Mouse (Mus musculus) Muller cell, postnatal 12 days (primary cell): ENCODE measurements around the gene Nup205.
"Not testable (repeated sequence)": the region's sequence is repeated elsewhere in the genome, so short reads cannot be mapped to it uniquely, and the experiment has no call there.

Experiments used
- DNase-seq: peaks from one replicate; pipeline ENCODE4 v3.0.0-alpha.2; 2015; ENCODE audit errors: inconsistent ontology term

Gene Nup205

DNA sequence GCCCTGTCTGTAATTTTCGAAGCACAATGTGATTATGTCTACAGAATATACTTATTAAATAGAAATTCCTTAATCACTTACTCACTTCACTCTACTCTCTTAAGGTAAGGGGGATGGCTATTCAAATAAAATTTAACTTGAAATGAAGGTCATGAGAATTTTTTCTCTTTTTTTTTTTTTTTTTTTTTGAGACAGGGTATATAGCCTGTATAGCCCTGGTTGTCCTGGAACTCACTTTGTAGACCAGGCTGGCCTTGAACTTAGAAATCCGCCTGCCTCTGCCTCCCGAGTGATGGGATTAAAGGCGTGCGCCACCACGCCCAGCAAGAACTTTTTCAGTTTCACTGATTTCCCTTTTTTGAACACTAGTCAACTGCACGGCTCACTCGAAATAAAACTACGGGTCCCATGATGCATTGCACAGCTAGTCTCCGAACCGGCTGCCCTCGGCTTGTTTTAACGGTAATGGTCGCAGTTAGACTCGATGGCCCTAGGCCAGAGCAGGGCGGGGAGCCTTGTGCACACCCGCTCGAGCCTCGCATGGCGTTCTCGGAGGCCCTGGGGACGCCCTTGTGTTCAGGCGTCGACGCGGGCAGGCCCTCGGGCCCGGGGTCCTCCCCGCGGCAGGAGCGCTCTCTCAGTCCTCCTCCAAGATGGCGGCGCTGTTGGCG, at the start of gene Nup205:
Nup205 (plus strand) TSS at position 443 of the 671 bp plus-strand sequence.
- peak; percentile 92 for DNase-seq

DNA sequence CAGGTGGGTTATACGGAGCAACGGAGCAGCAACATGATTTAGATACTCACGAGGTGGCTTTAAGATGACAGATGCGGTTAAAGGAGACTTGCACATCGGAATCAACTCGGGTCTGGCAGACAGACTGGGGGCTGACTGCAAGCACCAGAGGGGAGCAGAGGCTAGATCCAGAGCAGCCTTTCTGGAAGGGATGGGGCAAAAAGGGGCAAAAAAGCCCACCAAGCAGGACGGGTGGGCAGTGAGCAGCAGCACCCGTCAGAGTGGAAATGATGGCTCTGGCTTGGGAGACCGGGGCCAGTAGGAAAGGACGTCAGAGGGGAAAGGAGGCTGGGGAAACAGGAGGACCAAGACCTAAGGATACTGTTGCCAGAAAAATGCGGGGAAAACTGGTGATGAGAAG, 44.4 kb upstream of the Nup205 start:
- DNase-seq = peak; percentile 22

DNA sequence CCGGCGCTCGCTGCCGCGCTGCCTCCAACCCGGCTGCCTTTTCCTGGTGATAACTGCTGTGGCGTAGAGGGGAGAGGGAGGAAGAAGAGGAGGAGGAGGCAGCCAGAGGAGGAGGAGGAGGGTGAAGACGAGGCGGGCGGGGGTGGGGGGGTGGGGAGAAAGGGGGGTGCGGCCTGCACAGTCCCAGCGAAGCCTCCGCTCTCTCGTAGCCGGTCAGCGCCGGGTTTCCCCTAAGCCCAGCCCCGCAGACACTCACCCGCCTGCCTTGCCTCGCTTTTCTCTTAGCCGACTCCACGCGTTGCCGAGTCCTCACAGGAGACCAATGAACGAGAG, 44.0 kb upstream of the Nup205 start:
- DNase-seq = no peak

DNA sequence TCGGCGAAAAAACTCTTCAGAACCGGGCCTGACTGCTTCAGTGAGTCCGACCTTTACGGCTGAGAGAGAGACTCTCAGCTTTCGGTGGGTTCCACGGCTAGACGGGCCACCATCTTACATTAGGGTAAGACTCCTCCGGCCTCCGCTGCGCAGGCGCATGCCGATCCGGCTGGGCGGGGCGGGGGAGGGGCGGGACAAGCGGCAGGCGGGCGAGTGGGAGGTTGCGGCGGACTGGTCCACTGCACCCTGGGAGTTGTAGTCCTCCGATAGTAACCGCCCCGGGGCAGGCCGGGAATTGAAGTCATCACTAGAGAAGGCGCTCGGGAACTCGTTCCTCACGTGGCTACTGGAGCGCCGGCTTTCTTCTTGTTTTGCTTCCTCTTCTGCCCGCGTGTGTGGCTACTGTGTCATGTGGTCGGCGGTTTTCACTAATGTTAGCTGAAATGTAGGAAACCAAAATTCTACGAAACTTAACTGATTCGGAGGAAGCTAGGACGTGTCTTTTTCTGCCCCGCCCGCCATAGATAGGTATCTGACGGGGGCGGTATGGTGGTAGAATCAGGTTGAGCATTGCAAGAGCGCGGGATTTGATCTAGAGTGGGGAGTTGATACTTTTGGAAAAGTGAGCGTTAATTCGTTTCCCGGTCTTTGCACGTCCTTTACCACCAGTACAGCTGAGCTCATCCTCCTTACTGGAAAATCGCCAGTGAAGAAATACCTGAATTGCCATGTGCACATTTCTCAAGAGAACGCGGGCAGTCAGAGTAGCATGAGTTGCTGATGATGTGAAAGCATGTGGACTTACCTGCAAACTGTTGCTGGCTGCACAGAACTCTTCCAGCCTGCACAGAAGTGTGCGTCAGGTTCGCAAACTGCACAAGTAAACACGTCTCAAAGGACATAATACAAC, 43.4 kb upstream of the Nup205 start, which contains the start of gene Cnot4:
Cnot4 (minus strand) TSS at position 146 of the 910 bp plus-strand sequence.
- peak; percentile 99 for DNase-seq

DNA sequence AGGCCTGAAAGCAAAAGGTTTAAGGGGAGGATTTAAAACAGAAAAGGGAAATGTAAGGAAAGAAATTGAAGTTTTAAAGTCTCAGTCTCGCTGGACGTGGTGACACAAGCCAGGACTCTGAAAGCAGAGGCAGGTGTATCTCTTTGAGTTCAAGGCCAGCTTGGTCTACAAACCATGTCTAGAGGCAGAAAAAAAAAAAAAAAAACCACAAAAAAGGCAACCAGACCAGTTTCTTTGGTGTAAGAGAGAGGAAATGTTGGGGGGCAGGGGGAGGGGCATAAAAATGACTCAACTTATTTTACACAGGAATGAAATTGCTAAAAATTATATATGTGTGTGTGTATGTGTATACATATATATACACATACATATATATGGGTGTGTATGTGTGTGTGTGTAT, 42.4 kb upstream of the Nup205 start:
- no peak for DNase-seq

DNA sequence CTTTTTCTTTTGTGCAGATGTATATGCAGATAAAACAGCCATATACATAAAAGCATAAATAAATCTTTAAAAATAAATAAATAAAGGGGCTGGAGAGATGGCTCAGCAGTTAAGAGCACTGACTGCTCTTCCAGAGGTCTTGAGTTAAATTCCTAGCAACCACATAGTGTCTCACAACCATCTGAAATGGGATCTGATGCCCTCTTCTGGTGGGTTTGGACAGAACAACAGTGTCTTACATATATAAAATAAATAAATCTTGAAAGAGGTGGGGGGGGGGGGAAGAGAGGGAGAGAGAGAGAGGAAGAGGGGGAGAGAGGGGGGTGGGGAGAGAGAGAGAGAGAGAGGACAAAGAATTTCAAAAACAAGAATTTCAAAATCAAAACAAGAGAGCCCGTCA, 36.9 kb upstream of the Nup205 start:
- no peak for DNase-seq

DNA sequence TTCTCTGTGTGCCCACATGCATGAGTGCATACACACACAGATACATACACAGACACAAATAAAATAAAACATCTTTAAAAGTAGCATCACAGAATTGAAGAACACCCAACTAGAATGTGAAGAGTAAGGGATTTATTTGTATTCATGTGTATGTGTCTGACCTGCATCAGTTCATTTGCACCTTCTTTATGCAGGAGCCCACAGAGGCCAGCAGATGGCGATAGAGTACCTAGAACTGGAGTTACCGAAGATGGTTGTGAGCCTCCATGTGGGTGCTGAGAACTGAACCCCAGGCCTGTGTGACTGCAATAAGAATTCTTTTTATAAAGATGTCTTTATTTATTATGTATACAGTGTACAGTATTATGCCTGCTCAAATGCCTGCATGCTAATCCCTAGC, 31.7 kb upstream of the Nup205 start:
- no peak for DNase-seq

DNA sequence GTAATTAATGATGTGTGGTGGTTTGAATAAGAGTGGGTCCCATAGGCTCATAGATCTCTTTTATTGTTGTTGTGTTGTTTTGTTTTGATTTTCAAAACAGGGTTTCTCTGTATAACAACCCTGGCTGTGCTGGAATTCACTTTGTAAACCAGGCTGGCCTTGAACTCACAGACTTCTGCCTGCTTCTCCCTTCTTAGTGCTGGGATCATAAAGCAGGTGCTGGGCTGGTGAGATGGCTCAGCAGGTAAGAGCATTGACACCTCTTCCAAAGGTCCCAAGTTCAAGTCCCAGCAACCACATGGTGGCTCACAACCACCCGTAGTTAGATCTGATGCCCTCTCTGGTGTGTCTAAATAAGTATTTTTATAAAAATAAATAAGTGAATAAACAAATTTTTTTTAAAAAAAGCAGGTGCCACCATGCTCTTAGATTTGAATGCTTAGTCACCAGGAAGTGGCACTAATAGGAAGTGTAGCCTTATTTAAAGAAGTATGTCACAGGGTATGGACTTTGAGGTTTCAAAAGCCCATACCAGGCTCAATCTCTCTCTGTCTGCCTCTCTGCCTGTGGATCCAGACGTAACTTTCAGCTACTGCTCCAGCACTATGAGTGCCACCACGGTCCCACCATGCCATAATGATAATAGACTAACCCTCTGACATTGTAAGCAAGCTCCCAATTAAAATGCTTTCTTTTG, 29.3 kb upstream of the Nup205 start:
- no peak for DNase-seq

DNA sequence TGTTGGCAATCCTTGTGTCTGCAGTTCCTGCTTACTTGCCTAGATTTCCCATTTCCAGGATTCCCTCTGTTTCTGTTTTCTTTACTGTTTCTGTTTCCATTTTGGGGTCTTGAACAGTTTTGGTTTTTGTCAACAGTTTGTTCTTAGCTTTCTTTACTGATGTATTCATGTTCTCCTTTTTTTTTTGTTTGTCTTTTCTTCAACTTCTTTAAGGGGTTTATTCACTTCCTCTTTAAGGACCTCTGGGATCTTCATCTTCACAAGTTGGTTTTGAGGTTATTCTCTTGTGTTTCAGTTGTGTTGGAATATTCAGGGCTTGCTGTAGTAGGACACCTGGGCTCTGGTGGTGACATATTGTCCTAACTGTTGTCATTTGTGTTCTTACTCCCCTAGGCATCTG, 22.7 kb upstream of the Nup205 start:
- no peak for DNase-seq

DNA sequence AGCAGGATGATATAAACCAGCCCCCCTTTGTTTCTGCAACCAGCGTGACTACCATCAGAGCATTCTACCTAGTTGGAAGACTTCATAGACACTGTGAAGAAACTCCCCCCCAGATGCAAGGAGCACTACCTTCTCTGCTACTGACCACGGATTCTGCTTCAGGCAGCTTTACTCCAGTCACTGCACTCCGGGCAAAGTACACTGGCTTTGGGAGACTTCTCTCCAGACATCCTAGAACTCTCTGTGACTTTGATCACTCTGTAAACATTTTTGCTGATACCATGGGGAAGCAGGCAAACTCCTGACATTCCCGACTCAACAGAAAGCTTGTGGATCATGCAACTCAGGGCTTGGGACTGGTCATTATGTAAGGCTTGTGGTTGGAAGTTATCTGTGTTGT, 8.0 kb upstream of the Nup205 start:
- DNase-seq = no peak

DNA sequence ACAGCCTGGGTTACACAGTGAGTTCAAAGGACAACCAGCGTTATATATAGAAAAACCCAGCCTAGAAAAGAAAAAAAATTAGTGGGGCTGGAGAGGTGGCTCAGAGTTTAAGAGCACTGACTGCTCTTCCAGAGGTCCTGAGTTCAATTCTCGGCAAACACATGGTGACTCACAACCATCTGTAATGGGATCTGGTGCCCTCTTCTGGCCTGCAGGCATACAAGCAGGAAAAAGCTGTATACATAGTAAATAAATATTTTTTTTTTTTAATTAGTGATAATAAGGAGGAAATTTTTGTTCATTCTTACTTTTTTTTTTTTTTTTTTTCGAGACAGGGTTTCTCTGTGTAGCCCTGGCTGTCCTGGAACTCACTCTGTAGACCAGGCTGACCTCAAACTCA, 5.2 kb upstream of the Nup205 start:
- not testable (repeated sequence) for DNase-seq

DNA sequence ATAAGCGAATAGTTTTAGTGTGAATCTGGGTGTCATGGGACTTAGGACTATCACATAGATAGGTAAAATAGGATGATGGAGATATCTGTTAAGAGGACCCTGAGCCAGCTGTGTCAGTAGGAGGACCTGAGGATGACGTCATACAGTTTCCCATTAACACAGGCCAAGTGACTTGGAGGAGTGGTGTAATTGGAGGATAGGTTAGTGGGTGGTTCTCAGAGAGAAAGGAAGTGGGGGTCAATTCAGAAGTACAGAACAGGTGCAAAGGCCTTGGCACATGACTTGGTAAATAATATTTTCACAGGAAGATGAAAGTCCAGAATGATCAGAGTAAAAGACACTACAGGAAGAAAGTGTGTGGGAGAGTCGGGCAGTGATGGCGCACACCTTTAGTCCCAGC, 4.0 kb upstream of the Nup205 start:
- no peak for DNase-seq

DNA sequence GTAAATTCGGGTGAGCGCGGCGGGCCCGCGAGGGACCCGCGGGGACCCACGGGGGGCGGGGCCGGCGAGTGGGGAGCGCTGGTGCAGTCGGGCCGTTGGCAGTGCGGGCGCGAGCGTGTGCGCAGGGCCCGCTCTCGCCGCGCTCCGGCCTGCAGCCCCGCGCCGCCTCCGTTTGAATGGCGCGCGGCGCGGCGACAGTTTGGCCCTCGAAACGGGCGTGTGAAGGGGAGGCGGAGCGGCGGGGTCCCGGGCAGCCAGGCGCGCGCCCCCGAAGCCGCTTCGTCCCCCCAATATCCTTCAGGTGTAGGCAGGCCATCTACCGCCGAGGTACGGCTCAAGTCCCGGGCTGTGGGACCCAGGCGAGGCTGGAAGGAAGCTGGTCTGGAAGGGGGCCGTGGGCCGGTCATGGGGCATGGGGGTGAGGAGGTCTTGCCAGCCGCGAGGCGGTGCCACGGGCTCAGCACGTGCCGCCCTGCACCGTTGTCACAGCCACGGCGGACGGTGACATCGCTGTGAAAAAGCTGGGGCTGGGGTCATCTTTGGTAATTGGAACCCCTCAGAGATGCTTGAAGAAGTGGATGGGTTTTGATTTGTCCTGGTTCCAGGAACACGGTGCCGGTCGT, 540 bp downstream of the Nup205 start:
- DNase-seq = peak; percentile 77

DNA sequence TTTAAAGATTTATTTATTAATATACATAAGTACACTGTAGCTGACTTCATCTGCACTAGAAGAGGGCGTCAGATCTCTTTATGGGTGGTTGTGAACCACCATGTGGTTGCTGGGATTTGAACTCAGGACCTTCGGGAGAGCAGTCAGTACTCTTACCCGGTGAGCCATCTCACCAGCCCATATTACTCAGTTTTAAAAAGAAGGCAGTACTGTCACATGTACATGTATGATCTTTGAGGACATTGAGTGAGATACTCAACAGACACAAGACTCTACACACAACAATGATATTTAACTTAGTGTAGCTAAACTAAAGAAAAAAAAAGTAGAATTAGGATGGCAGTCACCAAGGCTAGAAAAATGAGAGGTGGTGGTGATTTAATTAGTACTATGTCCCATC, 2.1 kb downstream of the Nup205 start:
- not testable (repeated sequence) for DNase-seq

DNA sequence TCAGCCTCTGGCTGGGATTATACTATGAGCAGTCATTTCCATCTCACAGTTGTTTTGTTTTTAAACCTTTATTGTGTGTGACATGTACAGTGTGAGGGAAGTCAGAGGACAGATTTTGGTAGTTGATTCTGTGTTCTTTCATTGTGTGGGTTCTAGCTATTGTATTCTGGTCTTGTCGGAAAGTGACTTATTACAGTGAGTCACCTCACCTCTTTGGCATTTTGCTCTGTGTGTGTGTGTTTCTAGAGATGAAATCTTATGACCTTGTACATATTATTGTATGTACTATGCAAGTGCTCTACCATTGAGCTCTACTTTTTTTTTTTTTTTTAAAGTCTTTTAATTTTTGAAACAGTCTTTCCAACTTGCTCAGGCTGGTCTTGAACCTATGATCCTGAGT, 7.6 kb downstream of the Nup205 start:
- no peak for DNase-seq

DNA sequence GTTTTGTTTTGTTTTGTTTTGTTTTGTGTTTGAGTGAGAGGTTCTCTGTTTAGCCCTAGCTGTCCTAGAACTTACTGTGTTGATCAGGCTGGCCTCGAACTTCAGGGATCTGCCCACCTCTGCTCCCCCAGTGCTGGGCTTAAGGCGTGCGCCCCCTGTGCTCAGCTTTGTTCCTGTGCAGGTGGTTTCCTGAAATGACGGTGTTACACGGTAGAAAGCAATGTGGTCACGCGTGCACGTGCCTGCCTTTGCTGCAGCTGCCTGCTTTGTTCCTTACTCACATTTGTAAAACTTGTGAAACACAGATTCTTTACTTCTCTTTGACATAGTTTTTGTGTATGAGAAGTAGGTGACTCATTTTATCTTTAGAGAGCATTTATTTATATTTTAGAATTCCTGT, 14.0 kb downstream of the Nup205 start:
- no peak for DNase-seq

DNA sequence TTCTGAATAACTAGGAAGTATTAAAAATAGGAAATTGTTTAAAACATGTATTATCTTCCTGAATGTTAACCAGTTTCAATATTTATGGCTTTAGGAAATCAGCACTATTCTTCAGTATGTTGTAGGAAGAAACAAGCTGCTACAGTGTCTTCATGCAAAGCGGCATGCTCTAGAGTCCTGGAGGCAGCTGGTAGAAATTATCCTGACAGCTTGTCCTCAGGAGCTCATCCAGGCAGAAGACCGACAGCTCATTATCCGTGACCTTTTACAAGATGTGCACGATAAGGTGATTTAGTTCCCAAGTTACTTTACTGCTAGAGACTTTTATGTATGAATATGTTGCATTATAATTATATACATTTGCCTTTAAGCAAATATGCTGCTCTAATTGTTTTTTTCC, 48.5 kb downstream of the Nup205 start:
- no peak for DNase-seq

DNA sequence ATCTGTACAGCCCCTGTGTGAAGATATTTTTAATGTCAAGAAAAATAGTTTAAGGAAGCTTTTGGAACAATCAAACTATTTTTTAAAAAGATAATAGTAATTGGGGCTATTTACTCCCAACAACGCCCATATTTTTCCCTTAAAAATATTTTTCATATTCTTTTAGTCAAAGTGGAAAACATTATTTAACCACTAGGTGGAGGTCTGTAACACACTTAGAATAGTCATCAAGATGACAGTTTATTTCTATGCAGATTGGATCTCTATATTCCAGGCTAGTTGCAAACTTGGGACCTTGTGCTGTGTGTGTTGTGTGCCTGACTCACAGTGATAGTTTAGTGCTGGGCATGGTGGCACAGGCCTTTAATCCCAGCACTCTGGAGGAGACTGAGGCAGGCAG, 52.2 kb downstream of the Nup205 start:
- no peak for DNase-seq

DNA sequence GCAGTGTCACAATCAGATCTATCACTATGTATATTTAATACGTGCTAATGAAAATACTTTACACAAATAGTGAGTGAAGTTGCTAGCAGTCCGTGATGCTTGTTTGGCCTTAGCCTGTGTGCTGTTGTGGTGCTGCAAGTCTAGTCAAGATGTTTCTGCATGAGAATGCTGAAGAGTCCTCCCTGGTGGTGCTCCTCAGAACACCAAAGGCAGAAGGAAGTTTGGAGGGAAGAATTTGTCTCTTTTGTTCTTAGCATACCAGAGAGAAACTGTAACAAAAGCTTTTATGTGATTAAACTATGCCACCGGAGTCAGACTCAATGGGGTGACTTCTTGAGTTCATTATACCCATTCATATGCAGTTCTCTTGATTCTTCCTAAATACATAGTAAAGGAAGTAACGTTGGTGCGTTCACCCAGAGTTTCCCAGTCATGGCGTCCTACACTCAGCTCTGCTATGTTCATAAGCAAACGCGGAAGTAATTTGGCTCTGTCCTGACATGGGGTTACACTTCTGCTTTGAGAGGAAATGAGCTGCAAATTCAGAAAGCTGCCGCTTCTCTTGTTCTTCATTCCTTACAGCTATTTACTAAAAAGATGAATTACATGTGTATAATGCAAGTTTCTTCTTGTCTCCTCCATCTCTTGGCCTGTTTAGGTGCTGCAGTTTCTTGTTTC, 59.0 kb downstream of the Nup205 start:
- no peak for DNase-seq

DNA sequence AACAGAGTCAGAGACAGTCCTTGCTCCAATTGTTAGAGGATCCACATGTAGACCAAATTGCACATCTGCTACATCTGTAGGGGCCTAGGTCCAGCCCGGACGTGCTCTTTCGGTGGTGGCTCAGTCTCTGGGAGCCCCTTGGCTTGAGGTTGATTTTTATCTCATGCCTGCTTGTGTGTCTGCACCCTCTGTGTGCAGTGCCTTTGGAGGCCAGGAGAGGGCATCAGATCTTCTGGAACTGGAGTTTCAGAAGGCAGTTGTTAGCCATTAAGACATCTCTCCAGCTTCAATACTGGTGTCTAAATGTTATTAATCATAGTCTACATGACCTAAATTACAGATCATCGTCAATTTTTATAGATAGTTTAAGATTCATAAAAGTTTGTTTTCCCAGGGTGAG, 66.0 kb downstream of the Nup205 start:
- no peak for DNase-seq

DNA sequence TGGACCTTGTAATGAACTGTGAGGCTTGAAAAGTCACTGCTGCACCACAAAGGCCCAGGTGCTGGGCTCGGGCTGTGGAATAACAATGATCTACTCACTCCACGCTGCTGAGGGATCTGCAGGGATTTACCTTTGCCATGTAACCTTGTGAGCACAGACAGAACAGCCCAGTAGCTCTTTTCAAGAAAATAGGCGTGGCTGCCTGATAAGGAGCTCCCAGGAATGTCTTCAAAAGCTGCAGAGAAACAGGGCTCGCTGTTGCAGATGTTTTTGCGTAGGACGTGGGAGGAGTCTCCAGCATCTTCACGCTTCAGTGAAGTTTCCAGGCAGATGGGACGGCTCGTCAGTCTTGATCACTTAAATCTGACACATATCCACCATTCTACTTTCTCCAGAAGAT, 66.8 kb downstream of the Nup205 start:
- DNase-seq = no peak

DNA sequence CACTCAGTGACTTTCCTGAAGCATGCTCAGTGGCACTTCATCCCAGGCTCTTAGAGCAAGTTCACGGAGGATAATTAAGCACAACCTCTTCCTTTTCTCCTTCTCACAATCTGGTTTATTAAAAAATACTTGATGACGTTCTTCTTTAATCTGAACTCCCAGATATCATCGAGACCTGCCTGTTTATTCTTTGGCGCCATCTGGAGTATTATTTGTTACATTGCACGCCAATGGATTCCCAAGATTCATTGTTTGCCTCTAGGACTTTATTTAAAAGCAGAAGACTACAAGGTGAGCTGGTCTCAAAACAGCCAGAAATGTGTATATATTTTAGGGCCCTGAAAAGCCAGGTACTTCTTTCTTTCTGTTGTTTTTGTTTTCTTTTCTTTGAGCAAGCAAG, 67.9 kb downstream of the Nup205 start:
- peak; percentile 16 for DNase-seq
